Mouse (Mus musculus): Measurements from ENCODE around the gene Cracr2a. TPM values are rescaled to one million over a fixed set of nuclear protein-coding genes. Genes with fewer than 3 reads are reported as not detected.
"Not testable (repeated sequence)": the region's sequence is repeated elsewhere in the genome, so short reads cannot be mapped to it uniquely, and the experiment has no call there.

Gene Cracr2a
- 4.5 and 5.0 TPM in 2 replicates for polyA plus RNA-seq (2015; fragmentation: Nextera tagmentation; extraction: Ambion mirVana)

GRCm38 (mm10) chr6:127561231-127562020 lies at the start of gene Cracr2a:
Cracr2a (plus strand) TSS chr6:127561338.
- peaks cover 27% of the 10 kb centered on the region for H3K4me1 ChIP-seq
- H3K4me3 ChIP-seq: peak within 1 kb of the TSS; percentile 55
- peak; percentile 93 for ATAC-seq (ENCODE audit: borderline replicate concordance, extremely low read depth, low FRiP score, low TSS enrichment)
- no peaks in the 10 kb centered on the region for H3K36me3 ChIP-seq
- H3K27me3 ChIP-seq: no peaks in the 10 kb centered on the region
- peak within 1 kb of the TSS; percentile 95 for H3K4me2 ChIP-seq
- 0% methylated on average over 22 of the region's 22 CpGs for WGBS
- H3K9ac ChIP-seq: peak within 1 kb of the TSS; percentile 59
- H3K27ac ChIP-seq: peak within 1 kb of the TSS; percentile 92
- H3K9me3 ChIP-seq: no peaks in the 10 kb centered on the region

GRCm38 (mm10) chr6:127513776-127514175 lies 47.4 kb upstream of the Cracr2a start:
- not testable (repeated sequence) for H3K27me3 ChIP-seq; H3K4me3 ChIP-seq; H3K4me1 ChIP-seq; H3K4me2 ChIP-seq; H3K36me3 ChIP-seq; ATAC-seq (ENCODE audit: borderline replicate concordance, extremely low read depth, low FRiP score, low TSS enrichment); H3K27ac ChIP-seq; H3K9me3 ChIP-seq; H3K9ac ChIP-seq
- 93% methylated on average over 7 of the region's 12 CpGs for WGBS

- Histone ChIP-seq H3K9me3 (no peaks in the 10 kb centered on the region), H3K36me3 (no peaks in the 10 kb centered on the region), H3K27ac (no peak overlapping the region), H3K4me2 (no peak overlapping the region), H3K4me3 (no peak overlapping the region), H3K4me1 (peaks cover 5% of the 10 kb centered on the region; the same call in 1 of the 2 replicates), H3K9ac (no peak overlapping the region), H3K27me3 (no peaks in the 10 kb centered on the region)
- 58% methylated on average over 8 of the region's 8 CpGs for WGBS
- no peak for ATAC-seq (ENCODE audit: borderline replicate concordance, extremely low read depth, low FRiP score, low TSS enrichment)
Measured at GRCm38 (mm10) chr6:127521176-127521575, 40.0 kb upstream of the Cracr2a start.

GRCm38 (mm10) chr6:127522326-127522725 lies 38.8 kb upstream of the Cracr2a start:
- Histone ChIP-seq H3K9ac (no peak overlapping the region), H3K27me3 (no peaks in the 10 kb centered on the region), H3K4me3 (no peak overlapping the region), H3K9me3 (no peaks in the 10 kb centered on the region), H3K27ac (no peak overlapping the region), H3K4me1 (peaks cover 5% of the 10 kb centered on the region; the same call in 1 of the 2 replicates), H3K36me3 (no peaks in the 10 kb centered on the region), H3K4me2 (no peak overlapping the region)
- 18% methylated on average over 9 of the region's 9 CpGs for WGBS
- ATAC-seq (ENCODE audit: borderline replicate concordance, extremely low read depth, low FRiP score, low TSS enrichment): no peak

- Histone ChIP-seq H3K4me1 (peaks cover 12% of the 10 kb centered on the region), H3K9ac (no peak overlapping the region), H3K27ac (no peak overlapping the region), H3K4me2 (no peak overlapping the region), H3K27me3 (no peaks in the 10 kb centered on the region), H3K9me3 (no peaks in the 10 kb centered on the region), H3K4me3 (no peak overlapping the region), H3K36me3 (no peaks in the 10 kb centered on the region)
- ATAC-seq (ENCODE audit: borderline replicate concordance, extremely low read depth, low FRiP score, low TSS enrichment): no peak; the same call in 1 of the 2 replicates
- 25% methylated on average over 8 of the region's 8 CpGs for WGBS
Measured at GRCm38 (mm10) chr6:127524442-127524841, 36.7 kb upstream of the Cracr2a start.

GRCm38 (mm10) chr6:127528625-127529024 lies 32.5 kb upstream of the Cracr2a start:
- no peaks in the 10 kb centered on the region for H3K9me3 ChIP-seq

GRCm38 (mm10) chr6:127529451-127529850 lies 31.7 kb upstream of the Cracr2a start:
- no peak overlapping the region for H3K4me2 ChIP-seq

More at GRCm38 (mm10) chr6:127528625-127529024, 32.5 kb upstream of the Cracr2a start:
- Histone ChIP-seq H3K4me3 (no peak overlapping the region), H3K4me1 (peaks cover 15% of the 10 kb centered on the region), H3K27ac (peak overlapping the region; percentile 83; the same call in 1 of the 2 replicates), H3K27me3 (no peaks in the 10 kb centered on the region), H3K4me2 (no peak overlapping the region), H3K36me3 (no peaks in the 10 kb centered on the region), H3K9ac (no peak overlapping the region)
- no peak for ATAC-seq (ENCODE audit: borderline replicate concordance, extremely low read depth, low FRiP score, low TSS enrichment)
- WGBS: 73% methylated on average over 7 of the region's 7 CpGs

GRCm38 (mm10) chr6:127530206-127530605 lies 30.9 kb upstream of the Cracr2a start:
- WGBS: 13% methylated on average over 3 of the region's 3 CpGs
- ATAC-seq (ENCODE audit: borderline replicate concordance, extremely low read depth, low FRiP score, low TSS enrichment): peak; percentile 17; the same call in 1 of the 2 replicates

More at GRCm38 (mm10) chr6:127529451-127529850, 31.7 kb upstream of the Cracr2a start:
- Histone ChIP-seq H3K27ac (peak overlapping the region; percentile 83), H3K9me3 (no peaks in the 10 kb centered on the region), H3K4me1 (peaks cover 15% of the 10 kb centered on the region), H3K4me3 (no peak overlapping the region), H3K9ac (no peak overlapping the region), H3K27me3 (no peaks in the 10 kb centered on the region), H3K36me3 (no peaks in the 10 kb centered on the region)
- ATAC-seq (ENCODE audit: borderline replicate concordance, extremely low read depth, low FRiP score, low TSS enrichment): peak; percentile 64
- 33% methylated on average over 2 of the region's 2 CpGs for WGBS

GRCm38 (mm10) chr6:127531412-127532205 lies 29.5 kb upstream of the Cracr2a start:
- 21% methylated on average over 3 of the region's 3 CpGs for WGBS
- peak; percentile 76 for ATAC-seq (ENCODE audit: borderline replicate concordance, extremely low read depth, low FRiP score, low TSS enrichment)
- no peak overlapping the region for H3K4me3 ChIP-seq
- no peak overlapping the region for H3K4me2 ChIP-seq
- H3K4me1 ChIP-seq: peaks cover 15% of the 10 kb centered on the region
- H3K9me3 ChIP-seq: no peaks in the 10 kb centered on the region
- peak overlapping the region; percentile 77 for H3K27ac ChIP-seq
- H3K9ac ChIP-seq: no peak overlapping the region
- no peaks in the 10 kb centered on the region for H3K27me3 ChIP-seq
- no peaks in the 10 kb centered on the region for H3K36me3 ChIP-seq

More at GRCm38 (mm10) chr6:127530206-127530605, 30.9 kb upstream of the Cracr2a start:
- Histone ChIP-seq H3K36me3 (no peaks in the 10 kb centered on the region), H3K4me3 (no peak overlapping the region), H3K4me1 (peaks cover 15% of the 10 kb centered on the region), H3K9ac (no peak overlapping the region), H3K9me3 (no peaks in the 10 kb centered on the region), H3K27me3 (no peaks in the 10 kb centered on the region), H3K4me2 (no peak overlapping the region), H3K27ac (peak overlapping the region; percentile 83)

GRCm38 (mm10) chr6:127532304-127532703 lies 28.8 kb upstream of the Cracr2a start:
- H3K36me3 ChIP-seq: no peaks in the 10 kb centered on the region
- H3K4me1 ChIP-seq: peaks cover 15% of the 10 kb centered on the region
- H3K9me3 ChIP-seq: no peaks in the 10 kb centered on the region
- no peak overlapping the region for H3K4me3 ChIP-seq
- no peak overlapping the region for H3K9ac ChIP-seq
- H3K27ac ChIP-seq: peak overlapping the region; percentile 77
- no peak overlapping the region for H3K4me2 ChIP-seq
- 70% methylated on average over 5 of the region's 5 CpGs for whole genome bisulfite sequencing
- no peaks in the 10 kb centered on the region for H3K27me3 ChIP-seq
- ATAC-seq (ENCODE audit: borderline replicate concordance, extremely low read depth, low FRiP score, low TSS enrichment): no peak

- ATAC-seq (ENCODE audit: borderline replicate concordance, extremely low read depth, low FRiP score, low TSS enrichment): no peak
- Histone ChIP-seq H3K27me3 (no peaks in the 10 kb centered on the region), H3K36me3 (no peaks in the 10 kb centered on the region), H3K4me3 (no peak overlapping the region), H3K27ac (no peak overlapping the region), H3K9ac (no peak overlapping the region), H3K4me2 (no peak overlapping the region), H3K4me1 (peaks cover 14% of the 10 kb centered on the region), H3K9me3 (no peaks in the 10 kb centered on the region)
- 58% methylated on average over 5 of the region's 5 CpGs for WGBS
Measured at GRCm38 (mm10) chr6:127533766-127534165, 27.4 kb upstream of the Cracr2a start.

All from lung, embryonic 15.5 days (tissue).